In genomic region chr15:102516293-102516692, GRCm38 (mm10) we compare ENCODE assay signal across 8 mouse cellular contexts. TPM values are rescaled to one million over a fixed set of nuclear protein-coding genes. Genes with fewer than 3 reads are reported as not detected.
DNase-seq lines count a peak whose midpoint lies in the region; ATAC-seq lines count a peak whose summit lies in the region.

No protein-coding gene starts in this region.

- no peaks in the 10 kb centered on the region for H3K27me3 ChIP-seq in lung, embryonic 16.5 days (ENCODE audit: control insufficient read depth, insufficient read depth, low read depth, low read length)
- H3K27me3 ChIP-seq in heart, embryonic 15.5 days = no peaks in the 10 kb centered on the region

- no peak for DNase-seq in lung, postnatal 36 days
- DNase-seq in lung, postnatal 10 days = peak; percentile 28
- no peak for DNase-seq in frontal cortex, postnatal 25 days (ENCODE audit: low spot score in 2 of 2)
- DNase-seq in thymus, postnatal 0 days (ENCODE audit: low spot score) = no peak
- no peak for DNase-seq in urinary bladder, postnatal 36 days (ENCODE audit: low spot score in 2 of 2)

- no peaks in the 10 kb centered on the region for H3K9me3 ChIP-seq in lung, embryonic 16.5 days (ENCODE audit: control insufficient read depth, low read length)
- no peaks in the 10 kb centered on the region for H3K9me3 ChIP-seq in heart, embryonic 15.5 days (replicated peaks)

- H3K4me1 ChIP-seq in lung, embryonic 16.5 days (replicated peaks; ENCODE audit: control insufficient read depth, insufficient read depth, low read length) = peaks cover 21% of the 10 kb centered on the region
- peaks cover 4% of the 10 kb centered on the region; the same call in 1 of the 2 replicates for H3K4me1 ChIP-seq in brown adipose tissue, adult 24 weeks (ENCODE audit: control insufficient read depth, insufficient read depth, insufficient read length, low read length)
- H3K4me1 ChIP-seq in heart, embryonic 15.5 days (replicated peaks) = peaks cover 37% of the 10 kb centered on the region

- no peak for ATAC-seq in lung, embryonic 16.5 days (ENCODE audit: low read depth)
- ATAC-seq in heart, embryonic 15.5 days (replicated peaks; ENCODE audit: insufficient number of reproducible peaks, insufficient read depth, low FRiP score, low read depth) = no peak

- H3K4me3 ChIP-seq in lung, embryonic 16.5 days (ENCODE audit: low read length) = peak overlapping the region; percentile 60
- H3K4me3 ChIP-seq in brown adipose tissue, adult 24 weeks (ENCODE audit: insufficient read depth, low read depth, low read length) = peak overlapping the region; percentile 67
- peak overlapping the region; percentile 82 for H3K4me3 ChIP-seq in heart, embryonic 15.5 days

- peak overlapping the region; percentile 89 for H3K4me2 ChIP-seq in lung, embryonic 16.5 days (ENCODE audit: low read depth, low read length)
- H3K4me2 ChIP-seq in heart, embryonic 15.5 days = peak overlapping the region; percentile 92

- H3K36me3 ChIP-seq in lung, embryonic 16.5 days (ENCODE audit: control insufficient read depth, insufficient read depth, low read length) = no peaks in the 10 kb centered on the region
- peaks cover 1% of the 10 kb centered on the region; the same call in 1 of the 2 replicates for H3K36me3 ChIP-seq in heart, embryonic 15.5 days

- H3K27ac ChIP-seq in lung, embryonic 16.5 days (ENCODE audit: low read length) = peak overlapping the region; percentile 83
- no peak overlapping the region for H3K27ac ChIP-seq in brown adipose tissue, adult 24 weeks (replicated peaks; ENCODE audit: low read depth, low read length)
- H3K27ac ChIP-seq in heart, embryonic 15.5 days = peak overlapping the region; percentile 100

- H3K9ac ChIP-seq in lung, embryonic 16.5 days (ENCODE audit: low read length) = peak overlapping the region; percentile 64
- peak overlapping the region; percentile 63 for H3K9ac ChIP-seq in heart, embryonic 15.5 days

- 1% methylated on average over 12 of the region's 12 CpGs for WGBS in lung, embryonic 16.5 days
- 5% methylated on average over 12 of the region's 12 CpGs for WGBS in heart, embryonic 15.5 days

RNA-seq across cellular contexts. Expression of gene Map3k12, which starts 0.6 kb away (rescaled TPM):
- 12.5 and 13.2 TPM in 2 replicates for polyA plus RNA-seq in lung, embryonic 16.5 days (2015; fragmentation: Nextera tagmentation; extraction: Ambion mirVana)
- polyA plus RNA-seq in brown adipose tissue, adult 24 weeks (2012; ENCODE audit: insufficient read depth, insufficient read length, missing spikeins) = 1.9 and 2.1 TPM in 2 replicates
- polyA plus RNA-seq in heart, embryonic 15.5 days (2015; fragmentation: Nextera tagmentation; extraction: Ambion mirVana) = 9.8 and 13.1 TPM in 2 replicates
- polyA plus RNA-seq in thymus, postnatal 0 days (2015; fragmentation: Nextera tagmentation; extraction: Ambion mirVana) = 4.1 and 4.2 TPM in 2 replicates

RNA-seq across cellular contexts. Expression of gene Tarbp2, which starts 1.7 kb away (rescaled TPM):
- 73.4 and 77.0 TPM in 2 replicates for polyA plus RNA-seq in lung, embryonic 16.5 days (2015; fragmentation: Nextera tagmentation; extraction: Ambion mirVana)
- 21.2 and 23.6 TPM in 2 replicates for polyA plus RNA-seq in brown adipose tissue, adult 24 weeks (2012; ENCODE audit: insufficient read depth, insufficient read length, missing spikeins)
- 78.3 and 87.9 TPM in 2 replicates for polyA plus RNA-seq in heart, embryonic 15.5 days (2015; fragmentation: Nextera tagmentation; extraction: Ambion mirVana)
- polyA plus RNA-seq in thymus, postnatal 0 days (2015; fragmentation: Nextera tagmentation; extraction: Ambion mirVana) = 65.5 and 66.3 TPM in 2 replicates

RNA-seq across cellular contexts. Expression of gene Npff, which starts 8.4 kb away (rescaled TPM):
- 4.4 and 4.5 TPM in 2 replicates for polyA plus RNA-seq in lung, embryonic 16.5 days (2015; fragmentation: Nextera tagmentation; extraction: Ambion mirVana)
- polyA plus RNA-seq in brown adipose tissue, adult 24 weeks (2012; ENCODE audit: insufficient read depth, insufficient read length, missing spikeins) = 1.2 TPM in 1 of 2 replicates, not detected in the other
- 2.3 and 2.4 TPM in 2 replicates for polyA plus RNA-seq in heart, embryonic 15.5 days (2015; fragmentation: Nextera tagmentation; extraction: Ambion mirVana)
- polyA plus RNA-seq in thymus, postnatal 0 days (2015; fragmentation: Nextera tagmentation; extraction: Ambion mirVana) = 2.1 and 3.9 TPM in 2 replicates

RNA-seq across cellular contexts. Expression of gene Gm10337, which starts 12.8 kb away (rescaled TPM):
- polyA plus RNA-seq in lung, embryonic 16.5 days (2015; fragmentation: Nextera tagmentation; extraction: Ambion mirVana) = not detected in 2 replicates
- polyA plus RNA-seq in brown adipose tissue, adult 24 weeks (2012; ENCODE audit: insufficient read depth, insufficient read length, missing spikeins) = not detected in 2 replicates
- polyA plus RNA-seq in heart, embryonic 15.5 days (2015; fragmentation: Nextera tagmentation; extraction: Ambion mirVana) = 2.0 and 2.6 TPM in 2 replicates
- polyA plus RNA-seq in thymus, postnatal 0 days (2015; fragmentation: Nextera tagmentation; extraction: Ambion mirVana) = 2.0 TPM in 1 of 2 replicates, not detected in the other

RNA-seq across cellular contexts. Expression of gene Pcbp2, which starts 46.0 kb away (rescaled TPM):
- 199 and 204 TPM in 2 replicates for polyA plus RNA-seq in lung, embryonic 16.5 days (2015; fragmentation: Nextera tagmentation; extraction: Ambion mirVana)
- polyA plus RNA-seq in brown adipose tissue, adult 24 weeks (2012; ENCODE audit: insufficient read depth, insufficient read length, missing spikeins) = 331 and 338 TPM in 2 replicates
- 130 and 139 TPM in 2 replicates for polyA plus RNA-seq in heart, embryonic 15.5 days (2015; fragmentation: Nextera tagmentation; extraction: Ambion mirVana)
- 263 and 265 TPM in 2 replicates for polyA plus RNA-seq in thymus, postnatal 0 days (2015; fragmentation: Nextera tagmentation; extraction: Ambion mirVana)
